Mouse (Mus musculus) MEL (cell line): ENCODE measurements at regions not wholly inside any gene's neighbourhood (a gene's known extent, or its start where the extent isn't known, plus 50 kb on each side); places are given as distances from the start of the nearest gene placed in this dataset.

Experiments used
- DNase-seq: peaks from one replicate; pipeline ENCODE4 v3.0.0; 2011; ENCODE audit warnings: low read depth, low spot score
- H3K27ac ChIP-seq: 2 replicates; pipeline ENCODE4 v1.5.1; 2012; ENCODE audit warnings: low read depth, mild to moderate bottlenecking, control low read depth, low read length, moderate library complexity; ENCODE audit not compliant: control insufficient read depth
- H3K27me3 ChIP-seq, 2 experiments: fragments of 150-350 bp in 1 of 2; sonication (generic) in 1 of 2; 2 replicates each; pipeline ENCODE4 v1.6.1; 2012; ENCODE audit warnings: low read length in 2 of 2, mild to moderate bottlenecking in 2 of 2, improper control_type of control experiment in 1 of 2, moderate library complexity in 1 of 2; ENCODE audit not compliant: insufficient read depth in 2 of 2, control insufficient read depth in 1 of 2
- H3K36me3 ChIP-seq, 2 experiments: 2 replicates each; pipeline ENCODE4 v1.6.1; 2012 to 2014; ENCODE audit warnings: low read length in 2 of 2, improper control_type of control experiment in 1 of 2, inconsistent platforms in 1 of 2, mild to moderate bottlenecking in 1 of 2; ENCODE audit not compliant: insufficient read depth in 2 of 2, control insufficient read depth in 1 of 2
- H3K4me1 ChIP-seq, 2 experiments: fragments of 150-350 bp in 1 of 2; sonication (generic) in 1 of 2; 2 replicates each; pipeline ENCODE4 v1.6.1; 2012; ENCODE audit warnings: low read length in 2 of 2, improper control_type of control experiment in 1 of 2, mild to moderate bottlenecking in 1 of 2; ENCODE audit not compliant: insufficient read depth in 2 of 2, control insufficient read depth in 1 of 2
- H3K4me3 ChIP-seq, 2 experiments: fragments of 150-350 bp in 1 of 2; sonication (generic) in 1 of 2; 2 replicates each; pipeline ENCODE4 v1.5.1; 2012; ENCODE audit warnings: low read depth in 2 of 2, low read length in 2 of 2, mild to moderate bottlenecking in 2 of 2, moderate library complexity in 2 of 2, control low read depth in 1 of 2, improper control_type of control experiment in 1 of 2; ENCODE audit not compliant: control insufficient read depth in 1 of 2, insufficient read depth in 1 of 2
- H3K79me2 ChIP-seq: 2 replicates; pipeline ENCODE4 v1.6.1; 2012; ENCODE audit warnings: mild to moderate bottlenecking, low read length, moderate library complexity; ENCODE audit not compliant: control insufficient read depth, poor library complexity, insufficient read depth
- H3K9ac ChIP-seq: 2 replicates; pipeline ENCODE4 v1.6.1; 2012; ENCODE audit warnings: low read depth, mild to moderate bottlenecking, control low read depth, low read length, moderate library complexity; ENCODE audit not compliant: control insufficient read depth, poor library complexity, severe bottlenecking
- H3K9me3 ChIP-seq: fragments of 150-350 bp; sonication (generic); replicated peaks from 2 replicates; pipeline ENCODE4 v1.6.1; 2012; ENCODE audit warnings: mild to moderate bottlenecking, low read length, improper control_type of control experiment, moderate library complexity; ENCODE audit not compliant: insufficient read depth
- CTCF ChIP-seq, 3 experiments: IDR thresholded peaks in 2 of 3; conservative IDR thresholded peaks in 1 of 3; 2 replicates each; pipeline ENCODE4 v1.5.1; 2011 to 2012; ENCODE audit warnings: low read length in 3 of 3, low read depth in 2 of 3, mild to moderate bottlenecking in 2 of 3, improper control_type of control experiment in 1 of 3, inconsistent platforms in 1 of 3, mixed read lengths in 1 of 3, moderate library complexity in 1 of 3; ENCODE audit not compliant: control insufficient read depth in 1 of 3, insufficient read depth in 1 of 3, poor library complexity in 1 of 3, severe bottlenecking in 1 of 3
- MYB ChIP-seq: IDR thresholded peaks from 2 replicates; pipeline ENCODE4 v1.6.1; 2011; ENCODE audit warnings: mild to moderate bottlenecking, low read depth, low read length, improper control_type of control experiment
- RAD21 ChIP-seq: IDR thresholded peaks from 2 replicates; pipeline ENCODE4 v1.6.1; 2011; ENCODE audit warnings: mild to moderate bottlenecking, low read depth, low read length, improper control_type of control experiment
- RCOR1 ChIP-seq: IDR thresholded peaks from 2 replicates; pipeline ENCODE4 v1.6.1; 2012; ENCODE audit warnings: low read depth, mild to moderate bottlenecking, inconsistent platforms, low read length, improper control_type of control experiment
- SMC3 ChIP-seq: IDR thresholded peaks from 2 replicates; pipeline ENCODE4 v1.6.1; 2011; ENCODE audit warnings: low read depth, low read length, improper control_type of control experiment
- USF1 ChIP-seq: IDR thresholded peaks from 2 replicates; pipeline ENCODE4 v1.6.1; 2014; ENCODE audit warnings: low read depth, mild to moderate bottlenecking, inconsistent platforms, low read length, improper control_type of control experiment, moderate library complexity
- ZC3H11A ChIP-seq: IDR thresholded peaks from 2 replicates; pipeline ENCODE4 v1.6.1; 2012; ENCODE audit warnings: low read depth, mild to moderate bottlenecking, inconsistent platforms, low read length, improper control_type of control experiment
- ZNF384 ChIP-seq: IDR thresholded peaks from 2 replicates; pipeline ENCODE4 v1.6.1; 2012; ENCODE audit warnings: low read depth, mild to moderate bottlenecking, inconsistent platforms, low read length, improper control_type of control experiment

DNA sequence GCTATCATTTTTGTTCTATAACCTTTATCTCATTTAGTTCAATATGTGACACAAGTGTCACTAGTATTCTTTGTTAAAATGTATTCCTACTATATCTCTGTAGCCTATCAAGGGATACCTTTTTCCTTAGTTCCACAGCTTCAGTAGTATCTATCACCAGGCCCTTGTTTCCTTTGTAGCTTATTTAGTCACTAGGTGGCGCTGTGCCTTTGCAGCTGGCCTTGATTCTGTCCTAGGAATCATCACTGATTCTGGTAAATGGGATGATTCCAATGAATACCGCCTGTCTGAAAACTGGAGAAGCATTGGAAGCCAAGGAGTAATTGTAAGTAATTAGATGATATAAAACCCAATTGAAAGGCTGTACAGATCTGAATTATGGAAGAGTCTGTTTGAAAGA, 139.3 kb downstream of the Dcaf12l2 start:
- Histone ChIP-seq H3K79me2 (no peaks in the 10 kb centered on the region), H3K4me1 (no peaks in the 10 kb centered on the region), H3K4me3 (no peak overlapping the region), H3K27ac (no peak overlapping the region), H3K9me3 (no peaks in the 10 kb centered on the region), H3K36me3 (no peaks in the 10 kb centered on the region), H3K27me3 (no peaks in the 10 kb centered on the region), H3K9ac (no peak overlapping the region)
- TF ChIP-seq RCOR1 (no peak), SMC3 (peak; percentile 31), CTCF (IDR thresholded peaks at IDR 0.05 in 2 of 3, conservative IDR thresholded peaks at IDR 0.05 in 1 of 3; ENCODE audit: control insufficient read depth in 1 of 3, insufficient read depth in 1 of 3, low read depth in 2 of 3, low read length in 3 of 3, poor library complexity in 1 of 3, severe bottlenecking in 1 of 3) (peak; percentile 21 to 33 (median 33); a peak in 5 of 6 replicates), RAD21 (peak; percentile 25), ZNF384 (no peak), ZC3H11A (no peak), USF1 (no peak), MYB (no peak)
- peak; percentile 6 for DNase-seq
